Mouse (Mus musculus) heart, embryonic 10.5 days (tissue): Measurements from ENCODE around the gene Cadm2. TPM values are rescaled to one million over a fixed set of nuclear protein-coding genes. Genes with fewer than 3 reads are reported as not detected.

ENCODE experiments used
- DNase-seq: peaks from one replicate; pipeline ENCODE4 v3.0.0-alpha.2; 2017; ENCODE audit warnings: low spot score
- H3K27ac ChIP-seq: fragments of 300-500 bp; sonication (generic); 2 replicates; pipeline ENCODE4 v1.5.1; 2016; ENCODE audit warnings: mild to moderate bottlenecking
- H3K27me3 ChIP-seq: fragments of 300-500 bp; sonication (generic); 2 replicates; pipeline ENCODE4 v1.6.1; 2016; ENCODE audit warnings: mild to moderate bottlenecking; ENCODE audit not compliant: poor library complexity, insufficient read depth, severe bottlenecking
- H3K36me3 ChIP-seq: fragments of 300-500 bp; sonication (generic); 2 replicates; pipeline ENCODE4 v1.6.1; 2016; ENCODE audit warnings: mild to moderate bottlenecking, moderate library complexity
- H3K4me1 ChIP-seq: fragments of 300-500 bp; sonication (generic); 2 replicates; pipeline ENCODE4 v1.6.1; 2016; ENCODE audit warnings: mild to moderate bottlenecking
- H3K4me3 ChIP-seq: fragments of 300-500 bp; sonication (generic); 2 replicates; pipeline ENCODE4 v1.5.1; 2016; ENCODE audit warnings: mild to moderate bottlenecking, moderate library complexity
- H3K9me3 ChIP-seq: fragments of 300-500 bp; sonication (generic); 2 replicates; pipeline ENCODE4 v1.6.1; 2016; ENCODE audit warnings: mild to moderate bottlenecking, moderate library complexity
- WGBS: fragments of 180-500 bp; shearing (Covaris S2); methylation state at CpG from one replicate; pipeline ENCODE4 v1.1.7; 2016; 5-methylcytosine and 5-hydroxymethylcytosine counted together
- polyA plus RNA-seq: library from polyadenylated mRNA; unstranded; fragments of >200 nt; fragmentation: Nextera tagmentation; extraction: Ambion mirVana; gene quantifications from 2 replicates; pipeline ENCODE4 v1.2.1, GENCODE M21; 2016

Cadm2 gene
- polyA plus RNA-seq, result 0.26 and 0.33 TPM in 2 replicates

DNA sequence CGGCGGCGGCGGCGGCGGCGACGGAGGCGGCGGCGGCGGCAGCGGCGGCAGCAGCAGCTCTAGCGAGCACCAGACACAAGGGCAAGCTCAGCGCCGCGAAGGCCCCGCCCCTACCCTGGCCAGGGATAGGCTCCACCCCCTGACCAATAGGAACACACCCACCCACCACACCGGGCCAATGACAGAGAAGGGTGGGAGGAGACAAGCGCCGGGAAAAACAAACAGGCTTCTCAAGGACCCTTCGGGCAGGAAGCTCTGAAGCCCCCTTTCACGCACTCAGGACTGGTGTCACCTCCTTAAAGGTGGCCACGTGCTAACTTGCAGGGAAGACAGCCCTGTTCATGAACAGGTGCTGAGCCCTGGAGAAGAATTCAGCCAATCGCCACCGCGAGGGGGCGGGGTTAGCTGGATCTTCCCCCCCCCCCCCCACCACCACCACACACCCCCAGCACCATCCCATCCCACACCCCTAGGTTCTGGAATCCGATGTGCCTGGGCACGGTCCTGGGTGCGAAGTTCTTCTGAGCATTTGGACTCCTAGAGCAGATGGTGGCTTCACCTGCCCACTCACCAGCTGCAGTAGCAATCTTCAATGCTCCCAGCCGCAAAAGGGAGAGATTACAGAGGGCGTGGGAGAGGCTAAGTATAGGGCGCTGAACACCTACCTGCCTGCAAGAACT lies at the start of gene Cadm2:
Gene Cadm2, minus strand, starts transcription at position 83 of the 680 bp plus-strand sequence.
- peak within 1 kb of the TSS; percentile 80 for H3K4me3 ChIP-seq

DNA sequence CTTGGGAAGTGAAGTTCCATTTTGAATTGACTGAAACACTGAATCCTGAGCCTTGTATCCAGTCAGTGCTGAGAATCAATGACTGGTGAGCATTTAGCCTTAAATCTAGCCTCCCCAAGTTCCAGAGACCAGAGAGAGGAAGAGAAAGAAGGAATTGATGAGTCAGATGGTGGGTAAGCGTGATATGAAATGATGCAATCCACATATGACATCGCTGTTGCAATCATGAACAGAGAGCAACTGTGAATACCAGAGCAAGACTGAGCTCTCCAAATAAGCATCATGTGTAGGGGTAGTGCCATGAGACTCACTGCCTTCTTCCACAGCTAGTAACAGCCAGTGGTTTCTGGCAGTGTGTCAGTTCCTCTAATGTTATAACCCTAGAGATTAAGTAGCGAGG lies 26.2 kb upstream of the Cadm2 start:
- Histone ChIP-seq H3K9me3 (no peaks in the 10 kb centered on the region), H3K4me1 (no peaks in the 10 kb centered on the region), H3K27ac (no peak overlapping the region), H3K36me3 (no peaks in the 10 kb centered on the region), H3K4me3 (no peak overlapping the region), H3K27me3 (no peaks in the 10 kb centered on the region)
- WGBS, result 92% methylated on average over 3 of the region's 3 CpGs
- DNase-seq, result no peak

More for the DNA sequence above, at the start of gene Cadm2:
- Histone ChIP-seq H3K4me1 (peaks cover 3% of the 10 kb centered on the region; the same call in 1 of the 2 replicates), H3K9me3 (no peaks in the 10 kb centered on the region), H3K27ac (0 out of 2 replicates have a peak within 1 kb of the TSS, but pooled peaks have one; percentile 47), H3K36me3 (no peaks in the 10 kb centered on the region), H3K27me3 (peaks cover 22% of the 10 kb centered on the region)
- DNase-seq, result peak; percentile 96
- under 1% methylated on average over 27 of the region's 35 CpGs for WGBS

DNA sequence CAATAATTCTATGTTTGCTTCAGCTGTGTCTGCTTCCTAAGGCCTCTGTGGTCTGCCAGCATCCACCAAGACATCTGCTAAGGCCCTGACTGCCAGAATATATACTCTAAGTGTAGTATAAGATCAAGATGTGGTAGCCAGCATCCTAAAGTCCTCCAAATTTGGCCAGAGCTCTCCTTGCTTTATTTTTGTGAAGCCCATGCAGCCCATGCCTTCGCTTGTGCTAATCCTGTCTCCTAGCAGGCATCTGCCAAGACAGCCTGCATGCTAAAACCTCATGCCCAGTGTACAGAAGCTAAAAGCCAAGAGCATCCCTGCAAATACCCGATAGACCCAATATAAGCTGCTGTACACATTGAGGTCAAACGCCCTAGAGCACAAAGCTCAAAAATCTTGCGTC lies 22.9 kb upstream of the Cadm2 start:
- Histone ChIP-seq H3K36me3 (no peaks in the 10 kb centered on the region), H3K27ac (no peak overlapping the region), H3K27me3 (no peaks in the 10 kb centered on the region), H3K4me1 (no peaks in the 10 kb centered on the region), H3K4me3 (no peak overlapping the region), H3K9me3 (no peaks in the 10 kb centered on the region)
- 80% methylated on average over 4 of the region's 4 CpGs for WGBS
- no peak for DNase-seq

DNA sequence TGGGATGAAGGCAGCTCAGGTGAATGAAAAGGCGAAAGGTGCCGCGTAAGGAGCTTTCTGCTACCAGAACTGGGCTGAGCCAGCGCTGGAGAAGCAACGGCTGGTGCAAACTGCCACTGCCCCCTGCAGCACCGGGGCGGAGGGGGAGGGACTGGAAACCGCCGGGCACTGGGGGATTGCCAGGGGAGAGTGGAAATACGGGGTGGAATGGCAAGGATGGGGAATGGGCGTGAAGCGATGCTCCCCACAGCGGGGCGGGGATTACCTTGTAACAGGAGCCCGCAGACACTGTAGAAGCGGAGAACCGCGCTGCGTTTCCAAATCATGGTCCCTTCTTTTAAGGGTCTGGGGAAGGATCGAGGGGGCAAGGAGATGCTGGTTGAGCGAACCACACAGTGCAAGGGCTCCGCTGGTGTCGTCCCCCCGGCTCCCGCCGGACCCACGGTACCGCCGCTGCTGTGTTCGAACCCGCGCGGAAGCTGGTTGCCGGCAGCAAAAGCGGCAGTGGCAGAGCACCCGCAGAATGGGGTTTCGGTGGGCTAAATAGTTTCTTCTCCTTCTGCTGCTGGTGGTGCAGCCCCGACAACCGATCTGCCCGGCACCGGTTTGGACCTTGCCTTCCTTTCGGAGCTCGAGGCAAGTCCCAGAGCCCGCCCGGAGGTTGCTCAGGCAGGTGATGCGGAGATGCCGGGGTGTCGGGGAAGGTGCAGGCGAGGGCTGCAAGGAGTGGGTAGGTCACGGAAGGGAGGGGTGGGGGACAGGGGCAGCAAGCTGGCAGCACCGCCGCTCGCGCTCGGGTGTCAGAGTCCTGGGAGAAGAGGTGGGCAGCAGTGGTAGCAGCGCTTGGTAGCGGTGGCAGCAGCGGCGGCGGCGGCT lies 564 bp downstream of the Cadm2 start:
- H3K36me3 ChIP-seq, result no peaks in the 10 kb centered on the region
- WGBS, result under 1% methylated on average over 54 of the region's 61 CpGs
- peaks cover 3% of the 10 kb centered on the region; the same call in 1 of the 2 replicates for H3K4me1 ChIP-seq
- H3K9me3 ChIP-seq, result no peaks in the 10 kb centered on the region
- peaks cover 22% of the 10 kb centered on the region for H3K27me3 ChIP-seq
- peak overlapping the region; percentile 80 for H3K4me3 ChIP-seq
- peak; percentile 77 for DNase-seq
- 0 out of 2 replicates have a peak overlapping the region, but pooled peaks have one; percentile 47 for H3K27ac ChIP-seq

DNA sequence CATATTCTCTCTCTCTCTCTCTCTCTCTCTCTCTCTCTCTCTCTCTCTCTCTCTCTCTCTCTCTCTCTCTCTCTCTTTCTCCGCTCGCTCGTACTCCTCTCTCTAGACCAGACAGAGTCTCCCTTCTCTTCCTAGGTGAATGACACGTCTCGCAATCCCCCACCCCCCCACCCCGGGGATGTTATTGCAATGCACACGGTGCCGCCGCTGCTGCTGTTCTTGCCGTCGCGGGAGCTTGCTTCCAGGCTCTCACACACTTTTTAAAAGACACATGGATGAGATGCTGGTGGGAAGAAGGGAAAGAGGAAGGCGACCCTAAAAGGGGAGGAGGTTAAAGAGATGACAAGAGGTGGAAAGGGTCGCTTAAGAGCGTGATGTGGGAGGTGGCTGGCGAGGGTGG lies 1.3 kb downstream of the Cadm2 start:
- peak overlapping the region; percentile 80 for H3K4me3 ChIP-seq
- H3K27me3 ChIP-seq, result peaks cover 22% of the 10 kb centered on the region
- H3K27ac ChIP-seq, result no peak overlapping the region
- H3K36me3 ChIP-seq, result no peaks in the 10 kb centered on the region
- H3K9me3 ChIP-seq, result no peaks in the 10 kb centered on the region
- DNase-seq, result no peak
- peaks cover 3% of the 10 kb centered on the region; the same call in 1 of the 2 replicates for H3K4me1 ChIP-seq
- 0% methylated on average over 14 of the region's 16 CpGs for WGBS

DNA sequence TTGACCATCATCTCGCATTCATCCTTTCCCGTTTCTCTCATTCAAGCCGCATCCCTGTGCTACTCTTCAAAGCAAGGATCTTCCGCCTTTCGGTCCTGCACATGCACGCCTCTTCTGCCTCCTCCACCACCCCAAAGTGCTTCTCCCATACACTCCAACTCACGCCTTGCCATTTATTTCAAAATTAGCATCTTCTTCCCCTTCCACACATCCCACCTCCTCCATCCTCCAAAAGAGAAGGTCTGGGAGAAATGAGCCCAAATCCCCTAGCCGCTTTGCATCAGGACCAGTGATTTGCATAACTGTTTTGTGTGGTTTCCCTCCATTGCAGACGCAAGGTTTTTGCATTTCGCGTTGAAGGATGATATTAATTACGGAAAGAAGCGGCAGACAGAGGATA lies 1.9 kb downstream of the Cadm2 start:
- peaks cover 22% of the 10 kb centered on the region for H3K27me3 ChIP-seq
- H3K36me3 ChIP-seq, result no peaks in the 10 kb centered on the region
- H3K9me3 ChIP-seq, result no peaks in the 10 kb centered on the region
- DNase-seq, result no peak
- WGBS, result 10% methylated on average over 13 of the region's 13 CpGs
- H3K4me1 ChIP-seq, result peaks cover 3% of the 10 kb centered on the region; the same call in 1 of the 2 replicates
- no peak overlapping the region for H3K27ac ChIP-seq
- H3K4me3 ChIP-seq, result no peak overlapping the region

DNA sequence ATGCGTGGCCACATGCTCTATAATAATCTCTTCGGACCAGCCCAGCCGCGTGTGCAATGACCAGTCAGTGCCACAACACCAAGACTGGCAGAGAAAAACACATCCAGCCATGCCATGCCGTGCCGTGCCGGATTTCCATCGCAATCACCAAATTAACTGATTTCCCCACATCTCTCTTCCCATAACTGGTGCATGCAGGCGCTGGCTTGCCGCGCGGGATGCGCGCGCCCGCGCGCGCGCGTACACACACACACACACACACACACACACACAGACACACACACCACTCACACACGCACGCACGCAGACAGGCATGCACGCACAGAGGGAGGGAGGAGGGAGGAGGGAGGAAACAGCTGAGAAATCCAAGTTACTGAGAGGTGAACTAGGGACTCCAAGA lies 2.9 kb downstream of the Cadm2 start:
- no peak for DNase-seq

DNA sequence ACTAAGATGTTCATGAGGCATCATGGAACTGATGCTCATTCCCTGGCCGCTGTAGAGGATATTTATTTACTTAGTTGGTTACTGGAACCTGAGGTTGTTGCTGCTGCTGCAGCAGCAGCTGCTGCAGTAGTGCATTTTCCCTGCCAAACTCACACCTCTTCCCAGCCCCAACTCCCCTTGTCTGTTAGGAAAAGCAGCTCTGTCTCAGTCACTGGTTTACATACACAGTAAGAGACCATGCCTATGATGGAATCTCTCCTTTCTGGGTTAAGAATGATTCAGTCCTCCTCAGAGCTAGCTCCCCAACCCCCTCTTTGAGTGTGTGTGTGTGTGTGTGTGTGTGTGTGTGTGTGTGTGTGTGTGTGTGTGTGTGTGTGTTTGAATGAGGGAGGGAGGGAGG lies 3.5 kb downstream of the Cadm2 start:
- H3K27ac ChIP-seq, result no peak overlapping the region
- peak overlapping the region; percentile 62; the same call in 1 of the 2 replicates for H3K4me3 ChIP-seq
- H3K27me3 ChIP-seq, result peaks cover 22% of the 10 kb centered on the region
- peaks cover 3% of the 10 kb centered on the region; the same call in 1 of the 2 replicates for H3K4me1 ChIP-seq
- H3K9me3 ChIP-seq, result no peaks in the 10 kb centered on the region
- H3K36me3 ChIP-seq, result no peaks in the 10 kb centered on the region
- WGBS, result 20% methylated on average over 1 of the region's 1 CpGs
- DNase-seq, result no peak

More for the DNA sequence above, 2.9 kb downstream of the Cadm2 start:
- H3K36me3 ChIP-seq, result no peaks in the 10 kb centered on the region
- H3K9me3 ChIP-seq, result no peaks in the 10 kb centered on the region
- peaks cover 22% of the 10 kb centered on the region for H3K27me3 ChIP-seq
- WGBS, result under 1% methylated on average over 24 of the region's 25 CpGs
- peaks cover 3% of the 10 kb centered on the region; the same call in 1 of the 2 replicates for H3K4me1 ChIP-seq
- no peak overlapping the region for H3K27ac ChIP-seq
- peak overlapping the region; percentile 62 for H3K4me3 ChIP-seq

DNA sequence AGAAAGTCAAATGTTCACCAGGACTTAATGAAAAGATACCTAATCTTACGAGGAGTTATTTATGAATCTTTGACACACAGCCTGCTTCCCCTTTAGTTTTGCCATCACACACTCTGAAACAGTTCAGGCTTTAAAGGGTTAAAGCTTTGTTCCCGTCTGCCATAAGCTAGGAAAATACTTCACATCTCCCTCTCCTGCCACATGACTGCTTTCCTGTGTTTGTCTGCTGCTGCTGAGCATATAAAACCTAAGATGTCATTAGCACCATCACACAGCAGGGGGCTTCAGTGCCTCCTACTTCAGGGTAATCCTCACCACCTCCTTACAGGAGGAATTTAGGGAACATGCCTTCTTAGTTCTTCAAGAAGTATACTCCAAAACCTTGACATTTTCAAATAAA lies 6.8 kb downstream of the Cadm2 start:
- no peaks in the 10 kb centered on the region for H3K36me3 ChIP-seq
- WGBS, result 38% methylated on average over 2 of the region's 2 CpGs
- no peak overlapping the region for H3K4me3 ChIP-seq
- no peak overlapping the region for H3K27ac ChIP-seq
- peaks cover 3% of the 10 kb centered on the region; the same call in 1 of the 2 replicates for H3K4me1 ChIP-seq
- peaks cover 12% of the 10 kb centered on the region for H3K27me3 ChIP-seq
- no peaks in the 10 kb centered on the region for H3K9me3 ChIP-seq
- no peak for DNase-seq

DNA sequence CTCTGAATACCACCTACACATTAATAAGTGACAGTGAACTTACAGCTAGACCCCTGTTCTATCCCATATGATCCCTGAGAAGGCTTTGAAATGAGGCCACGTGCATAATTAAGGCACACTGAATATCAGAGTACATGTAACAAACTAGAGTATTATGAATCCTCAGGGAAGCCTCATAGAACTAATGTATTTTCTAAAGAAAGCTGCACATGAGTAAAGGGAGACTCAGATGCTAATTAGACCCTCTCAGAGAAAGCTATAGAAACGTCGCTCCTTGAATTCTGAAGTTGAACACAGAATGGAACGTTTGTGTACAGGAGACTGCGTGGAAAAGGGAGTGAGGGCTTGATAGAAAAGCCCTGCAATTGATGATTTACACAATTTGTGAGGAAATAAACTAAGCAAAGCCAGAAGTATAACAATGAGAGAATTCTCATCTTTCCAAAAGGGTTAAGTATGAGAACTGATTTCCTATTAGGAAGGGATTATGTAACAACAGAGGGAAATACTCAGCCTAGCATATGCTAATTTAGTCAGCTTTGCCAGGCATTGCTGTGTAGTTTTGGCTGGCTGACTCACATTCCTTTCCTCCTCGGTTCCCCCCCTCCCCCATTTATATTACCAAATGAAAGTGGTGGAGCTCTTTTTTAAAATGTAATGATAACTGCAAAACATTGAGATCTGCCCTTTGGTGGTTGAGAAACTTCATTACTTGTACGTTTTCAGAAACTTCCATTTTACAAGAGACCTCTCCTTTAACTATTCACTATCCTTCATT lies 9.6 kb downstream of the Cadm2 start:
- Histone ChIP-seq H3K4me1 (no peaks in the 10 kb centered on the region), H3K36me3 (no peaks in the 10 kb centered on the region), H3K9me3 (no peaks in the 10 kb centered on the region), H3K4me3 (no peak overlapping the region), H3K27me3 (no peaks in the 10 kb centered on the region), H3K27ac (no peak overlapping the region)
- WGBS, result 45% methylated on average over 7 of the region's 7 CpGs
- DNase-seq, result no peak

DNA sequence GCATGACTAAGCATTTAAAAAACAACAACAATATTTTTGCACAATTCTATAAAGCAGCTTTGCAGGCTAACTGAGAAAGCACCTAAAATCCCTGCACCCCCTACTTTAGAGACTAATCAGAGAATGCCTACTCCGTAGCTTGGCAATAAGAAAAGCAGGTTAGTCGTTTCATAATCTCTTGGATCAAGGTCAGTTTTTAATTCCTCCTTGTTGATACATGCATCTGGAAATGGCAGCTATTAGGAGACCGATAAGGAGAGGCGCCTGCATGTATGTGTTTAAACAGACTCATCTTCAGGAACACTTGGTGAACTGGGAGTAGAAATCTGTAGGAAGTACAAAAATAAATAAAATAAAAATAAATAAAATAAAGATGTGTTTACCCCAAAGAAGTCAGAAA lies 11.6 kb downstream of the Cadm2 start:
- 75% methylated on average over 4 of the region's 4 CpGs for WGBS
- Histone ChIP-seq H3K27ac (no peak overlapping the region), H3K27me3 (no peaks in the 10 kb centered on the region), H3K4me1 (no peaks in the 10 kb centered on the region), H3K36me3 (no peaks in the 10 kb centered on the region), H3K4me3 (no peak overlapping the region), H3K9me3 (no peaks in the 10 kb centered on the region)
- DNase-seq, result no peak

DNA sequence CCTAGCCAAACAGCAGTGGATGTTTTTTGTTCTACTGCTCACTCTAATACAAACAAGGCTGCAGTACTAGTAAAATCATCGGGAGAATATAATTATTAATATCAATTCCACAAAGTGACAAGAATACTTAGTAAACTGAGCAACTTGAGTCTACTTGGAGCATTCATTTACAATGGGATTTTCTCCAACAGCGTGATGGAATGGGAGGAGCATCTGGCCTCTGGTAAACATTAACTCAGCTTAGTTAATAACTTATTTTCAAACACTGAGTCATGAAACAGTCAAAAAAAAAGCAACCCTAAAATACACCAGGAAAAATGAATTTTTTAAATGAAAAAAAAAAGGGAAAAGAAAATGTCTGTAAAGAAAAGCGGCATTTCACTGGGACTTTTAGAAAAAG lies 12.2 kb downstream of the Cadm2 start:
- whole genome bisulfite sequencing, result 78% methylated on average over 3 of the region's 3 CpGs
- Histone ChIP-seq H3K27me3 (no peaks in the 10 kb centered on the region), H3K27ac (no peak overlapping the region), H3K9me3 (no peaks in the 10 kb centered on the region), H3K36me3 (no peaks in the 10 kb centered on the region), H3K4me1 (no peaks in the 10 kb centered on the region), H3K4me3 (no peak overlapping the region)
- no peak for DNase-seq
